Mouse (Mus musculus): ENCODE results near the gene Dot1l. TPM values are rescaled to one million over a fixed set of nuclear protein-coding genes. Genes with fewer than 3 reads are reported as not detected.

Gene Dot1l
- polyA plus RNA-seq, 2 experiments from 2014 or later, result 13.6 to 18.0 TPM

DNA sequence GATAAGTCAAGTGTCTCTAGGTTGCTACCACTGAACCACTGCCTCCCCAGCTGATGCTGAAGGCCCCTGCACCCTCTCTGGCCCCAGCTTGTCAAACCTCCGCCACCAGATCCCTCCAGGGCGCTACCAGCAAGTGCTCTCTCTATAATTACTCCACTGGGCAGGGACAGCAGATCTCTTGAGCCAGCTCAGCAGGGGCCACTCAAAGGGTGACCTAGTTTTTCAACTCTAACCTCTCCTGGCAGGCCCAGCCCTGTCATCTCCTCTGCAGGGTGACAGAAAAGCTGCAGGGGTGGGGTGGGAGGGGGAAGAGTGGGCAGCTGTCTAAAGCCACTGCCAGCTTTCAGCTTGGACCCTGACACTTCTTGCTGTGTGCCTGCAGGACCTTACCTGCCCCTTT, 82.8 kb downstream of the Dot1l start:
- ATAC-seq, result no peak

DNA sequence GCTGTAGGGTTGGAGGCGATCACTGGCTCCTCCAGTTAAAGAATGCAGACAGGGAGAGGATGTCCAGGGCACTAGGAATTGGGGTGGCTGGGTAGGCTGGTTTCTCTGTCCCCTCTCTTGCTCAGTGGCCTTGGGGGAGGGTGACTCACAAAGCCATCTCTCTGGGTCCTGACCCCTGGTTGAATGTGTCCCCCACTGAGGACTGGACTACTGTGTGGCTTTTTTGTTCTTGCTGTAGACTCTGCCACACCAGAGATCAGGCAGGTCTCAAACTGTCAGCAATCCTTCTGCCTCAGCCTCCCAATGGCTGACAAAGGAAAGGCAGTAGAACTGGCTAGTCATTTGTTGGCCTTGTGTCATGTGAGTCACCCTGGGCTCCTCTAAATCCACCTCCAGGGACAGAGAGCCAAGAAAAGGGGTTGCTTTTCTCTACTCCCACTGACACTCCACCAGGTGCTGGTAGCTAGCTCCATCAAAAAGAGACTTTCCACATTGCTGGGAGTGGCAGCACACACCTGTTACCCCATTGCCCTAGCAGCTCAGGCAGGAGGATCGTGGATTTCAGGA, 83.4 kb downstream of the Dot1l start:
- ATAC-seq, result no peak

GRCm38 (mm10) chr10:80839848-80840247, 84.8 kb downstream of the Dot1l start:
- ATAC-seq, result no peak

GRCm38 (mm10) chr10:80841685-80842084, 86.7 kb downstream of the Dot1l start:
- ATAC-seq, result no peak

DNA sequence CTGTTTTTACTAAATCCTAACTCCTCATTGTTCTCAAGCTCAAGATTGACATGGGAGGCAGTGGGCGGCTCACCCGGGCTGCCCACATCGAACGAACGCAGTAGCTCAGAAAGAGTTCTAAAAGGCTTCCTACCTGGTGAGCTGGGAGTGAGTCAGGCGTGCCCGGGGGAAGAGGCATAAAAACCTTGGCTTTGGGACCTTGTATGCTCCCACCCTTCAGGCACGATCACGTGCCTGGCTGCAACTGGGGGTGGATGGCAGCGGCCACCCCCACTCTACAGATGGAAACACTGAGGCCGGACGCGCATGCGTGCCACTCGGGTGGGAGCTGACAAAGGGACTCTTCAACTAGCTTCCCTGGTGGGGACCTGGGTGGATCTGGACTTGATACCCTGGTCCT, 87.3 kb downstream of the Dot1l start:
- no peak for ATAC-seq

- ATAC-seq, result no peak
Observed at GRCm38 (mm10) chr10:80843087-80843930, 88.3 kb downstream of the Dot1l start.

DNA sequence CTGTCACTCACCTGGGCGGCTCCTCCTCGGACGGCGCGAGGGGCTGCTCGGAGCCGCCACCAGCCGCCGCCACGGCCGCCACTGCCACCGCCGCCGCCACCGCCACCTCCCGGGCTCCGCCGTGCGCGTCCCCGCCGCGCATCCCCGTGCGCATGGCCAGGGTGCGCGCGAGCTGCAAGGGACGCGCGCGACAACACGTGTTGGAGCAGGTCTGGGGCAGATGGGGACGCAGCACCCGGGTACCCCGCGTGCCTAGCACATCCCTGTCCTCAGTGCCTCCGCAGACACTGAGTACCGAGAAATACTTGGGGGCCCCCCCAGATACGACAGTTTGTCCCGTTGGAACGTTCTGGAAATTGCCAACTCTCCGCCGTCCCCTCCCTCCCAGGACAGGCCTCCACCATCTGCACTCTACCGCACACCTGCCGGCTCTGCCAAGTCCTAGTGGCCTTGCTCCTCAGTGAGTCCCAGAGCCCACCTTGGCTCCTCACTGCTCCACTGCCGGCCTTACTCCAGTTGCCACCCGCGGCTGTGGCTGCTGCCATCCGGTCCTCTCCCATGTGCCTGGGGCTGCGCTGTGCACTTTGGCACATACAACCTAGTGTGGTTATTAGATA, 89.0 kb downstream of the Dot1l start, which contains the start of gene Lingo3:
Gene Lingo3 (minus strand): TSS at position 109 of the 617 bp plus-strand sequence.
- ATAC-seq, result no peak

Other genes with a start within 250 kb of the Dot1l start
- not detected for gene Atp8b3, start 216.1 kb upstream of the Dot1l start, polyA plus RNA-seq (2017; shearing (Covaris generic))
- gene Rexo1, start 193.6 kb upstream of the Dot1l start, polyA plus RNA-seq (2017; shearing (Covaris generic)), result 10 to 100 TPM; 13.0 to 13.4 TPM
- 1 to 10 TPM; 5.2 to 8.1 TPM for gene Klf16, start 177.9 kb upstream of the Dot1l start, polyA plus RNA-seq (2017; shearing (Covaris generic))
- 10 to 100 TPM in 1 of 2 experiments, 1 to 10 TPM in 1; 9.4 to 11.8 TPM for gene Abhd17a, start 164.9 kb upstream of the Dot1l start, polyA plus RNA-seq (2017; shearing (Covaris generic))
- gene Scamp4, start 152.3 kb upstream of the Dot1l start, polyA plus RNA-seq (2017; shearing (Covaris generic)), result 100 to 1,000 TPM; 104 to 107 TPM
- 1 to 10 TPM; 2.5 to 3.7 TPM for gene Adat3, start 152.3 kb upstream of the Dot1l start, polyA plus RNA-seq (2017; shearing (Covaris generic))
- 10 to 100 TPM in 1 of 2 experiments, 1 to 10 TPM in 1; 9.5 to 11.5 TPM for gene Gm49322, start 149.2 kb upstream of the Dot1l start, polyA plus RNA-seq (2017; shearing (Covaris generic))
- 10 to 100 TPM; 13.3 to 16.1 TPM for gene Csnk1g2, start 132.4 kb upstream of the Dot1l start, polyA plus RNA-seq (2017; shearing (Covaris generic))
- gene Btbd2, start 98.1 kb upstream of the Dot1l start, polyA plus RNA-seq (2017; shearing (Covaris generic)), result 1 to 10 TPM; 5.5 to 6.1 TPM
- 10 to 100 TPM; 56.1 to 64.2 TPM for gene Mknk2, start 77.1 kb upstream of the Dot1l start, polyA plus RNA-seq (2017; shearing (Covaris generic))
- gene Mob3a, start 53.2 kb upstream of the Dot1l start, polyA plus RNA-seq (2017; shearing (Covaris generic)), result 100 to 1,000 TPM; 212 to 221 TPM
- 10 to 100 TPM; 80.1 to 96.5 TPM for gene Izumo4, start 53.0 kb upstream of the Dot1l start, polyA plus RNA-seq (2017; shearing (Covaris generic))
- gene Ap3d1, start 12.9 kb upstream of the Dot1l start, polyA plus RNA-seq (2017; shearing (Covaris generic)), result 10 to 100 TPM; 22.7 to 24.0 TPM
- 10 to 100 TPM; 18.9 to 19.9 TPM for gene Sf3a2, start 43.0 kb downstream of the Dot1l start, polyA plus RNA-seq (2017; shearing (Covaris generic))
- 100 to 1,000 TPM; 121 to 156 TPM for gene Plekhj1, start 43.4 kb downstream of the Dot1l start, polyA plus RNA-seq (2017; shearing (Covaris generic))
- not detected for gene Amh, start 50.0 kb downstream of the Dot1l start, polyA plus RNA-seq (2017; shearing (Covaris generic))
- gene Jsrp1, start 58.3 kb downstream of the Dot1l start, polyA plus RNA-seq (2017; shearing (Covaris generic)), result not detected
- 1,000 to 10,000 TPM; 1,826 to 2,667 TPM for gene Oaz1, start 71.5 kb downstream of the Dot1l start, polyA plus RNA-seq (2017; shearing (Covaris generic))
- gene Lingo3, start 88.8 kb downstream of the Dot1l start, polyA plus RNA-seq (2017; shearing (Covaris generic)), result not detected
- gene Lsm7, start 100.0 kb downstream of the Dot1l start, polyA plus RNA-seq (2017; shearing (Covaris generic)), result 100 to 1,000 TPM; 202 to 214 TPM
- gene Sppl2b, start 100.1 kb downstream of the Dot1l start, polyA plus RNA-seq (2017; shearing (Covaris generic)), result 10 to 100 TPM in 1 of 2 experiments, 1 to 10 TPM in 1; 8.9 to 18.4 TPM
- gene Tmprss9, start 116.6 kb downstream of the Dot1l start, polyA plus RNA-seq (2017; shearing (Covaris generic)), result not detected
- 100 to 1,000 TPM; 228 to 262 TPM for gene Timm13, start 145.8 kb downstream of the Dot1l start, polyA plus RNA-seq (2017; shearing (Covaris generic))
- 1 to 10 TPM; 2.8 to 4.5 TPM for gene Lmnb2, start 163.0 kb downstream of the Dot1l start, polyA plus RNA-seq (2017; shearing (Covaris generic))
- 10 to 100 TPM; 22.8 to 45.2 TPM for gene Gadd45b, start 174.9 kb downstream of the Dot1l start, polyA plus RNA-seq (2017; shearing (Covaris generic))

Measured in activated CD4-positive, CD25-positive, alpha-beta regulatory T cell, adult 4 months (primary cell).